Mouse (Mus musculus) thymus, adult 2 months (tissue): ENCODE results near the gene Cmtm5.

Experiments
- CTCF ChIP-seq: fragments of 200-500 bp; IDR thresholded peaks from 2 replicates; pipeline ENCODE4 v1.5.1; 2012; ENCODE audit warnings: mild to moderate bottlenecking, control low read depth, low read length, moderate library complexity, borderline replicate concordance; ENCODE audit not compliant: control insufficient read depth, poor library complexity, insufficient read depth; ENCODE audit errors: extremely low read depth
- POLR2A ChIP-seq: fragments of 200-500 bp; IDR thresholded peaks from 2 replicates; pipeline ENCODE4 v1.6.1; 2012; ENCODE audit warnings: mild to moderate bottlenecking, low read length, control low read depth, moderate library complexity; ENCODE audit not compliant: control insufficient read depth, poor library complexity, insufficient read depth; ENCODE audit errors: extremely low read depth

DNA sequence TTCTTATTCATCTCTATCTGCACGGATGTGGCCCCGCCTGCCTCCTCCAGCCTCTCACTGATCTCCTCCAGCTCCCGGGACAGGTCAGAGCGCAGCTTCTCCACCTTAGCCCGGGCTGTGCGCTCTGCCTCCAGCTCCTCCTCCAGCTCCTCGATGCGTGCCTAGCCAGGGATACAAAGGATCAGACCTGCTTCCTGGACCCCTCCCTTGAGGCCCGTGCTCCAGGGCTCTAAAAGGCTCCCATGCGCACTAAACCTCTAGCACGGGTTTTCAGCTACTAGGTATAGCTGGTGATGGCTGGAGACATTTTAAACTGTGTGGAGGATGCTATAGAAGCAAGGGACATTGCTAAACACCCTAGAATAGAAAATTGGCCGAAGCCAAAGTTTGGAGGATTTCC lies 14.4 kb downstream of the Cmtm5 start:
- TF ChIP-seq CTCF, result no peak
- no peak for TF ChIP-seq POLR2A
